Mouse (Mus musculus) layer of hippocampus, postnatal 36 days (tissue): ENCODE data around the gene Colgalt2. TPM values are rescaled to one million over a fixed set of nuclear protein-coding genes. Genes with fewer than 3 reads are reported as not detected.

Source experiments
- DNase-seq, 2 experiments: peaks; one replicate each; pipeline ENCODE4 v3.0.0; 2022
- total RNA-seq, 2 experiments: library from RNA; stranded (reverse); gene quantifications; 2 replicates each; pipeline ENCODE4 v1.2.3; 2021

Colgalt2 gene
- total RNA-seq, 2 experiments from 2014 or later, result 5.6 to 5.9 TPM

GRCm38 (mm10) chr1:152538817-152539216, 139.2 kb downstream of the Colgalt2 start:
- DNase-seq, result no peak

DNA sequence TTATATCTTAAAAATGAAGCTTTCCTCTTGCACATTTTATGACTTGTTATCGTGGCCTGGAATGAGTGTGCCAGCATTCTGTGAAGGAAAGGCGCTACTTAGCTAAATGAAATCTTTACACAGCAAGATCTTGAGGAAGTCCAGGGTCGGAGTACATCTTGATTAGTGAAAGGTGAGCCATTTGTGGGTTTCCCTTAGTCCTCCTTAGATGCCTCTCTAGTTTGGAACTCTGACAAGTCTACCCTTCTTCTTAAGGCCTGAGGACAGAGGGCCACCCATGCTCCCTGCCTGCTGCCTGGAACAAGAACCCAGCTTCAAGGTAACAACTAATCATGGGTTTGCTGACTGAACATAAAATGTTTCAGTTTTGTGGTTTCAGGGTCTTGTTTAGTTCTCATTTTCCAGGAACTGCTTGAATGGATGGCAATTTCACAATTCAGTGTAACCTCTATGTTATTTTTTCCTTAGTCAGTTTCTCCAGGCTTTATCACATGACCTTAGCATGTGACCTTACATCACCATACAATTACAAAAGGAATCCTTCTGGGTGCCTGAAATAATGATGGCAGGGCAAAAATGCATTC, 140.8 kb downstream of the Colgalt2 start:
- no peak for DNase-seq

DNA sequence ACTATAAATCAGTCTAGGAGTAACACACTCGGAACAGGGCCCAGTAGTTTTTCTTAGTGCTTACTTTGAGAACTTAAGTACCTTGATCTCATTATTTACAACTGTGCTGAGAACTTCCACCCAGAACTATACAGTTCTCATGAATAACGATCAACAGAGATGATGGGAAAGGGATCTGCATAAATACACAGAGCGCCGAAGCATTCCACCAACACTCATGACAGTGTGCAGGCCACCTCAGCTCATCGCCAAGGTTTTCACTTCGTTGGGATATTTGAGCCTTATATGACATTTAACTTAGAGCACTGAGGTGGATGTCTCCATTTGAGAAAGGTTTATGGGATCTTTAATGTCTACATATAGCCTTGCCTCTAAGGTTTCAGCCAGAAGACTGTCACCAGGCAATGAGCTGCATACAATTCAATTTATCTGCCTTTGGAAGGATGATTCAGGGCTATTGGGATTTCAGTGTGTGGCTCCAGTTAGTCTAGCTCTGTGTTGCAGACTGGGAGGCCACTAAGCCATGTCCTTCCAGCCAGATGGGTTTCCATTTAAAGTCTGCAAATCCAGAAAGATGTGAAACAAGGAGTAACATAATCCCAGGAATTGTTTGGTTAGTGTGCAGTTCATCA, 143.2 kb downstream of the Colgalt2 start:
- no peak for DNase-seq

DNA sequence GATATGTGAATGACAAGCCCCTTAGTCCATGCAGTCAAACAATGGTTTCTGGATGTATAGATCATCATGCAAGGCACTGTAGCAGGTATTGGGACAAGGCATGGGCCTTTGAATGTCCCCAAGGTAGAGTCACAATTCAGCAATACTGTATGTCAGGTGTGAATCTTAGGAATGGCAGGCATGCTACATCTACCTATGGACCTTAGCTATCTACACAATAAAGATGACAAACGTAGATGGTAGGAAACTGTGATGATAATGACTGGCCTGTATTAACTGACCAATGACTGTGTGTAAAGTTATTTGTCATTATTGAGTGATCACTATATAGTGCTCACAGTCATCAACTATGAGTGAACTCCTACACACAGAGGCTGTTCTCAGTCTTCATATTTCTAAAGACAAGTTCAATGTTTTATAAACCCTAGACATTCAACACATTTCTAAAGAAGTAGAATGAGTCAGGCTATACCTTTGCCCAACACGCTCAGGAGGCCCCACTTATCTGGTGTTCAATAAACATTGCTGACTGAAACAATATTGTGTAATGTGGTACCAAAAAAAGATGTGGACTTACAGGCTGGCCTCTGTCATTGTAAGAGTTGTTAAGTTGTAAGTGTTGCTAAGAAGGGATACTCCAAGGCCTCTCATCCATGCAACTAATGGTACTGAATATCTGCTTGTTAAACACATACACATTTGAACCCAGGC, 144.0 kb downstream of the Colgalt2 start:
- no peak for DNase-seq

DNA sequence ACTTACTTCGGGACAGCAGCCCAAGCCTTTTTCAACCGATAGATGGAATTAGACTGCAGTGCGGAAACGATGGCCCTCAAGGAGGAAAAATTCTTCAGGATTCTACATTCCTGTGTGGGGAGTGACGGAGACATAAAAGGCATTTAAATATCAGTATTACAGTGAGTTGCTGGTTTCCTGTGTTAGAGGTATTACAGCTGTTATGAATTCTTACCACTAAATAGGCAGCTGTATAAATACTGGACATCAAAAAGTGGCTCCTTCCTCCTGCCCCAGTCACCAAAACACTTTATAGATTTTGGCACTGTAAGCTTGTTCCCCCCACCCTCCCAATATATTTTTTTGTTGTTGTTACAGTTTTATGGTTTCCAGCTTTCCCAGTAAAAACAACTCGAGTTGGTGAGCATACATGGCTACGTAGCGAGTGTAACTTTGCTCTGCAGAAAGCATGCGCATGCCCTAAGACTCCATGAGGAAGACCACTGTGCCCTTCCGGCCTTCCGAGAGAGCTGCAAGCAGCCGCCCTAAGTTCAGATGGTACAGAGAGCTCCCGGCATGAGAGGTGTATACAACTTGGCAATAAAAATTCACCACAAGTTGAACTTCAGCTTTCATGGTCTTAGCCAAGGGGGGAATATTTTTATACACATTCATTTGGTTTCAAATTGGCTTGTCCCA, 149.6 kb downstream of the Colgalt2 start:
- no peak for DNase-seq

DNA sequence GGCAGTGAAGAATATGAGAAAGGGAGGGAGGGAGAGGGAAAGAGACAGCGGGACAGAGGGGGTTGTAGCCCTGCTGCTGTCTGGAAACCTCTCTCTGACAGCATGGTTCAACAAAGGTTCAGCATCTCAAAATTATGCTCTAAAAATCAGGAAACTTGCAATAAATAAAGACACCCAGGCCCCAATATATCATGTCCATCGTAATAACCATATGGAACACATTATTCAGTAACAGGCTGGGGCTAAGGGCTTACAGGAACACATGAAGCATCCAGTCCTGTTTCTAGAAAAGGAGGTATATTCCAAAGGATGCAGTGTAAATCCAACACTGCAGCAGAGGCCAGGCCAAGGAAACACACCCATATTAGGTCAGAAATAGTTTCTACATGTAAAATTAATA, 150.9 kb downstream of the Colgalt2 start:
- no peak for DNase-seq

- no peak for DNase-seq
Measured at GRCm38 (mm10) chr1:152550973-152551372, 151.3 kb downstream of the Colgalt2 start.

DNA sequence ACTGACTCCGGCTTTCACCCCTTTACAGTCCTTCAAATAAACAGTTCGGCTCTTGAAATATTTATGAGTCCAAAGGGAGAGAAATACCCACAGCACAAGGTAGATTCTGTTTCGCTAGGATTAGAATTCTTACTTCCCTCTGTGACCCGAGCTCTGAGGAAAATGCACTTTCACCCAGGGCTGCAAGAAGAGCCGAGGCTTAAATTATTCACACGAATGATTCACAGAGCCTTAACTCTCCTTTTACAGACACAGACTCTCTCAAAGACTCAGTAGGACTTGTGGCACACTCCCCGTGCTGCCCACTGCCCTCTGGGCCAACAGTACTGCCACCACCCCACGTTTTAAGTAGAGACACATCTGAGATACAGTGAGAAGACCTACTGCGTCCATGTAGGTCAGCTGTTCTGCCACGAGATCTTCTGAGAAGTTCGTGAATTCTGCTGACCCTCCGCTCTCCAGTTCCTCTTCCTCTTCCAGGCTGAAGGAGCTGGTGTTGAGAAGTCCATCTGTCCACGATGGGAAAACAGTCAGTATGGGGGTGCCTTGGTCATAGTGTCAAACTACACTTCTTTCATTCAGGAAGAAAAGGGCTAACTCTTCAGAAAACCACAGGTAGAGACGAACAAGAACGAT, 154.4 kb downstream of the Colgalt2 start:
- no peak for DNase-seq

DNA sequence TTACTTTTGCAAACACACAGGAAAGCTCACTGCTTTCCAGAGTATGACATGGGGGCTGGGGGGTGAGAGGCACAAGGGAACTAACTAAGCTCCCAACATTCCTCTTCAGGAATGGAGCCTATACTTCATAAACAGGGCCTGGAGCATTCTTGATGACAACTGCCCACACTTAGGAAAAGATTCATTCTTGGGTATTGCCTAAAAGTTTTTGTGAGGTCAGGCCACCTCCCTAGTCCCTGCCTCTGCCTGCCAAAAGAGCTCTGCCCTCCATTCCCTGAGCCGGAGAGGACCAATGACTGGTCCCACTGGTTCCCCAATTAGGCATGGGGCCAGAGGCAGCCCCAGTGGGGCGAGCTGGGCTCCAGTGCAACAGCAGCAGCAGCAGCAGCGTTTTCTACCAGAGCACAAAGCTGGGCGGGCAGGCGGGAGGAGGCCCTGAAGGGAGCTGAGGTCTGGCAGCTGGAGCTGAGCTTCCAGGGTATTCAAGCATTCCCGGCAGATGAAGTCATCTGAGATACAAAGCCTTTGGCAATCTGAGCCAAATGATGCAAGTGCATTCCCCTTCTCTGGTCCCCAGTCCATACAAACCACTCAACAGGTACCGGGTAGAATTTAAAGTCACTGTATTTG, 156.4 kb downstream of the Colgalt2 start:
- peak; percentile 35 to 58 for DNase-seq

GRCm38 (mm10) chr1:152556576-152557281, 157.1 kb downstream of the Colgalt2 start:
- no peak for DNase-seq

Other genes starting within 250 kb of the Colgalt2 start
- gene Tsen15, start 13.1 kb upstream of the Colgalt2 start, total RNA-seq, result 10 to 100 TPM; 37.2 to 38.7 TPM